Mouse (Mus musculus): Measurements from ENCODE around the gene Gm20425. TPM values are rescaled to one million over a fixed set of nuclear protein-coding genes. Genes with fewer than 3 reads are reported as not detected.

Gm20425 gene
- total RNA-seq (2018; cell fraction: chromatin; rRNA removed): 1 to 10 TPM in 2 of 26 experiments, not detected in 24; 1.6 to 2.8 TPM
- under 1 TPM in 4 of 26 experiments, not detected in 22; 0.24 to 0.51 (median 0.31) TPM for total RNA-seq (2018; cell fraction: cytosol; rRNA removed)
- total RNA-seq (2018; cell fraction: nucleus; rRNA removed): 1 to 10 TPM in 1 of 26 experiments, not detected in 25; 1.6 TPM
- polyA plus RNA-seq (2018): 57.4 TPM in 1 of 3 replicates, not detected in the others

DNA sequence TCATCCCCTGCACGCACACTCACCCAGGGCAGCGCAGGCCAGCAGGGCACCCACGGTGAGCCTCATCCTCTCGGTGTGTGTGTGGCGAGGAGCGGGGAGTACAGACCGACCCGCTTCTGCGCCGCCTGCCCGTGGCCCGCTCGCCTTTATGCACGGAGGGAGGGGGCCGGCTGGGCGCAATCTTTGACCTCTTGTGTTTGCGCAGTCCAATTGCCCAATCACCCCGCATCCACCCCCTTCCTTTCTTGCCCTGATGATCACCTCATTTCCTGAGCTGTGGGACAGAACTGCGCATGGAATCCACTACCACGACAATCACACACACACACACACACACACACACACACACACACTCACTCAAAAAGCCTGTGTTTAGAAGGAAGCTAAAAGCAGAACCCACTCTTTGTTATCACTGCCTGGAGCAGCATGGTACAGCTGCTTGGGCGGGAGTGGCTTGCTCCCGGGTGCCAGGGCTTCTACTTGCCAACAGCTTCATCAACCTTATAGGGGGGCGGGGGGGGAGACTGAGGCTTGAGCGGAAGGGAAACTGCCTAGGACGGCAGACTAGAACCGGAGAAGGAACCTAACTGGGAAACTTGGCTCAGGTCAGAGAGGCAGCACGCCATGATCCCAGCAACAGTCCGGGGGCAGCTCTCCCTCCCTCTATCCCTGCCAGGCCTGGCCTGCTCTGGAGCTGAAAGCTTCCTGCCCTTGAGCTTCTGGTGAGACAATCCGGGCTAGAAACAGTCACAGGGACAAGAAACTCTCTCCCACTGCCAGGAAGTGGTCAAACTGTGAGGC lies at the start of gene Gm20425, which contains the start of gene Trf:
Gene Gm20425 (minus strand): TSS at position 157 of the 801 bp plus-strand sequence.
Gene Trf (minus strand): TSS at position 294 of the 801 bp plus-strand sequence.
- H3K27ac ChIP-seq: peak within 1 kb of the TSS; percentile 96
- no peaks in the 10 kb centered on the region for H3K79me2 ChIP-seq (ENCODE audit: inconsistent target)
- H3K36me3 ChIP-seq (ENCODE audit: inconsistent target): peaks cover 30% of the 10 kb centered on the region; the same call in 1 of the 2 replicates
- WGBS (ENCODE audit: missing documents): 4% methylated on average over 27 of the region's 29 CpGs
- H3K4me3 ChIP-seq (ENCODE audit: inconsistent target): peak within 1 kb of the TSS; percentile 21

GRCm38 (mm10) chr9:103276876-103277275 lies 46.8 kb upstream of the Gm20425 start:
- Histone ChIP-seq H3K36me3 (ENCODE audit: inconsistent target) (no peaks in the 10 kb centered on the region), H3K4me3 (ENCODE audit: inconsistent target) (no peak overlapping the region), H3K79me2 (ENCODE audit: inconsistent target) (no peaks in the 10 kb centered on the region), H3K27ac (no peak overlapping the region)
- 94% methylated on average over 6 of the region's 6 CpGs for WGBS (ENCODE audit: missing documents)

DNA sequence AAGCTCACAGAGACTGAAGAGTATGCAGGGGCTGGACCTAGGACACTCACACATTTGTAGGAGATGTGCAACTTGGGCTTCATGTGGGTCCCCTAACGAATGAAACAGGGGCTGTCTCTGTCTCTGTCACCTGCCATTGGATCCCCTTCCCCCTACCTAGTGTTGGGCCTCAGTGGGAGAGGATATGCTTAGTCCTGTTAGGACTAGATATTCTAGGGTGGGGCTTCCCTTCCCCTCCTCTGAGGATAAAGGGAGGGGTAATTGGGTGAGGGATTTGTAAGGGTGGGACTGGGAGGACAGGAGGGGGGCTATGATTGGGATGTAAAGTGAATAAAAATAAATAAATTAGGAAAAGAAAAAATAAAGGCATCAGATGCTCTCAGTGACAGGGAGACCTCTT lies 45.6 kb upstream of the Gm20425 start:
- H3K27ac ChIP-seq: no peak overlapping the region
- no peaks in the 10 kb centered on the region for H3K79me2 ChIP-seq (ENCODE audit: inconsistent target)
- H3K4me3 ChIP-seq (ENCODE audit: inconsistent target): no peak overlapping the region
- WGBS (ENCODE audit: missing documents): 81% methylated on average over 1 of the region's 1 CpGs
- no peaks in the 10 kb centered on the region for H3K36me3 ChIP-seq (ENCODE audit: inconsistent target)

- Histone ChIP-seq H3K79me2 (ENCODE audit: inconsistent target) (no peaks in the 10 kb centered on the region), H3K27ac (no peak overlapping the region), H3K36me3 (ENCODE audit: inconsistent target) (no peaks in the 10 kb centered on the region), H3K4me3 (ENCODE audit: inconsistent target) (no peak overlapping the region)
- WGBS (ENCODE audit: missing documents): 77% methylated on average over 8 of the region's 8 CpGs
Observed at GRCm38 (mm10) chr9:103274819-103275218, 44.7 kb upstream of the Gm20425 start.

- H3K4me3 ChIP-seq (ENCODE audit: inconsistent target): no peak overlapping the region
- no peaks in the 10 kb centered on the region for H3K36me3 ChIP-seq (ENCODE audit: inconsistent target)
- no peak overlapping the region for H3K27ac ChIP-seq
- 80% methylated on average over 4 of the region's 4 CpGs for WGBS (ENCODE audit: missing documents)
- no peaks in the 10 kb centered on the region for H3K79me2 ChIP-seq (ENCODE audit: inconsistent target)
Observed at GRCm38 (mm10) chr9:103271104-103271503, 41.0 kb upstream of the Gm20425 start.

GRCm38 (mm10) chr9:103265778-103266177 lies 35.7 kb upstream of the Gm20425 start:
- Histone ChIP-seq H3K36me3 (ENCODE audit: inconsistent target) (no peaks in the 10 kb centered on the region), H3K27ac (no peak overlapping the region), H3K79me2 (ENCODE audit: inconsistent target) (no peaks in the 10 kb centered on the region), H3K4me3 (ENCODE audit: inconsistent target) (no peak overlapping the region)
- WGBS (ENCODE audit: missing documents): 91% methylated on average over 3 of the region's 4 CpGs

DNA sequence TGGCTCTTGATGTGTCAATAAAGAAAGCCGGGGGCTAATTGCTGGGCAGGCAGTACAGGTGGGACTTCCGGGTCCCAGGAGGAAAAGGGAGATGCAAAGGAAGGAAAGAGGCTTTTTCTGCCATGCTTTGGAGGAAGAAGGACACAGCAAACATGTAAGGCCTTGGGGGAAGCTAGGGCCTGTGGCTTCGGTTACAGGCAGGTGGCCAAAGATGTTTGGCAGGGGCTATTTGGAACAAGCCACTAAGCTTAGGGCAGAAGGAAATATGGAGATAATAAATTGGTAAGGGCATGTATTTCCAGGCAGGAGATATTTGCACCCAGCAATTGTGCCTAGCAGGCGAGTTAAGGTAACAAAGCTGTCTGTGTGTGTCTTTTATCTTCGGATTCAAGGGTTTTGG lies 22.8 kb upstream of the Gm20425 start:
- 90% methylated on average over 5 of the region's 5 CpGs for WGBS (ENCODE audit: missing documents)
- Histone ChIP-seq H3K4me3 (ENCODE audit: inconsistent target) (no peak overlapping the region), H3K27ac (no peak overlapping the region), H3K36me3 (ENCODE audit: inconsistent target) (no peaks in the 10 kb centered on the region), H3K79me2 (ENCODE audit: inconsistent target) (no peaks in the 10 kb centered on the region)

DNA sequence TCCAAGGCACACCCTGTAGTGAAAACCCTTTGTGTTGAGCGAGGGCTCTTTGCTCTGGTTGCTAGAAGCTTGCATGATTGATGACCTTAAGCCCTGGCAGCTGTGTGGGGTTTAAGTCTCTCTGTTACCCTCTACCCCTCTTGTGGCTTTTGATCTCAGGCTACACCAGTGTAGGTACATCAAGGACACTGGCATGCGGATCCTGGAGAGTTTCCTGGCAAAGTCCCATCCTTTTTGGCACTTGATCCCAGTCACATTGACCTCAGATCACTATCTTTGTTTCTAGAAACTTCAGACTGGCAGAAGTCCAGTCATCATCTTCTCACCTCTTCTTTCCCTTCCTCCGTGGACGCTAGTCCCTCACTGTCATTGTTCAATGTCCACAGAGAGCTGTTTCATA lies 18.5 kb upstream of the Gm20425 start:
- Histone ChIP-seq H3K27ac (no peak overlapping the region), H3K4me3 (ENCODE audit: inconsistent target) (no peak overlapping the region), H3K79me2 (ENCODE audit: inconsistent target) (no peaks in the 10 kb centered on the region), H3K36me3 (ENCODE audit: inconsistent target) (no peaks in the 10 kb centered on the region)
- 68% methylated on average over 4 of the region's 4 CpGs for WGBS (ENCODE audit: missing documents)

DNA sequence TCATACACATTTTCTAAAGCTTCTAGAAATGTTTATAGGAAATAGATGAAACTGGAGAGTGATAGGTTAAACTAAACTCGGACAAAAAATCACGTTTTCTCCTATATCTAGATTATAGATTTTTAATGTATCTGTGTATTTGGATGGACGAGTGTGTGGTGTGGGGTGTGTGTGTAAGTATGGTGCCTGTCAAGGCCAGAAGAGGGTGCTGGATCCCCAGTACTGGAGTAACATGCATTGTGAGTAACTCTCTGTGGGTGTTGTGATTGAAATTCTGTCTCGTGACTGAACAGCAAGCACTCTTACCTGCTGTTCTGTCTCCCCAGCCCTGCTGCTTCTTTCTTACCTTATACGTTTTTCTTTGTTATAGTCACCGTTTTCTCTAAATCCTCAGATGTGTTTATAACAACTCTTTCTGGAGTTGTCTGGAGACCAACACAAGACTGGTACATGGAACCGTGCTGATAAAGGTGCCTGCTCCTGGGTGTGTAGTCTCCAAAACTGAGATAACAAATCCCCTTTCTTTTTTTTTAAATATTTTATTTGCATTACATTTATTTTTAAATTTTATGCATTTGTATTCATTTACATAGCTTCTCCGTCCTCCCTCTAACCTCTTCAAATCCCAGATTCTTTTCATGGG lies 16.5 kb upstream of the Gm20425 start:
- Histone ChIP-seq H3K79me2 (ENCODE audit: inconsistent target) (no peaks in the 10 kb centered on the region), H3K36me3 (ENCODE audit: inconsistent target) (no peaks in the 10 kb centered on the region), H3K4me3 (ENCODE audit: inconsistent target) (no peak overlapping the region), H3K27ac (no peak overlapping the region)
- 90% methylated on average over 8 of the region's 8 CpGs for WGBS (ENCODE audit: missing documents)

- Histone ChIP-seq H3K79me2 (ENCODE audit: inconsistent target) (no peaks in the 10 kb centered on the region), H3K36me3 (ENCODE audit: inconsistent target) (no peaks in the 10 kb centered on the region), H3K27ac (no peak overlapping the region), H3K4me3 (ENCODE audit: inconsistent target) (no peak overlapping the region)
- WGBS (ENCODE audit: missing documents): 98% methylated on average over 4 of the region's 4 CpGs
Observed at GRCm38 (mm10) chr9:103243640-103244039, 13.5 kb upstream of the Gm20425 start.

- Histone ChIP-seq H3K36me3 (ENCODE audit: inconsistent target) (no peaks in the 10 kb centered on the region), H3K79me2 (ENCODE audit: inconsistent target) (no peaks in the 10 kb centered on the region), H3K4me3 (ENCODE audit: inconsistent target) (no peak overlapping the region), H3K27ac (no peak overlapping the region)
- 93% methylated on average over 2 of the region's 2 CpGs for WGBS (ENCODE audit: missing documents)
Observed at GRCm38 (mm10) chr9:103241206-103241605, 11.1 kb upstream of the Gm20425 start.

- Histone ChIP-seq H3K4me3 (ENCODE audit: inconsistent target) (no peak overlapping the region), H3K79me2 (ENCODE audit: inconsistent target) (no peaks in the 10 kb centered on the region), H3K36me3 (ENCODE audit: inconsistent target) (no peaks in the 10 kb centered on the region), H3K27ac (no peak overlapping the region)
- WGBS (ENCODE audit: missing documents): 93% methylated on average over 6 of the region's 6 CpGs
Observed at GRCm38 (mm10) chr9:103239471-103239870, 9.4 kb upstream of the Gm20425 start.

DNA sequence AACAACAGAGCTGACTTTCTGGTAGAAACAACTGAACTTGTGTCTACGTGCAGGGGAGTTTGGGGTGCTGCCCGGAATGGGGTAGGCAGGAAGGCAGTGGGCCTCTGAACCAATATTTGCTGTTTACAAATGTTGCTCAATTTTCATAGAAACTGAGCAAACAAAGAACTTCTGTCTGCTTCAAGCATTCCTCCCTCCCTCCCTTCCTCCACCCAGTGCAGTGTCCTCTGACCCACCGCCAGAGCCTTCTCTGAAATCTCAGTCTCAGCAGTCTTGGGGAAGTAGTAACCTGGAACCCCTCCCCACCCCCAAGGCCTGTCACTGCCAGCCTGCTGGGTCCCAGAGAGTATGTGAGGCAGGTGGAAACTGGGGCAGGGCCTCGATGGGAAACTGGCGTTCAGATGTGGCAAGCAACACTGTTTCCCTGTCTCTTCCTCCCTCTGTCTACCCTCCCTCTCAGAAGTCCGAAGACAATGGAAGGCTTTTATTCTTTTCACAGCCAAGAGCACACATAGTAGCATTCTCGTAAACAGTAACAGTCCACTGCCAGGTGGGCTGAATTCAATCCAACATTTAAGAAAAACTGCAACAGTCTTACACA lies 4.6 kb upstream of the Gm20425 start:
- Histone ChIP-seq H3K27ac (no peak overlapping the region), H3K36me3 (ENCODE audit: inconsistent target) (no peaks in the 10 kb centered on the region), H3K79me2 (ENCODE audit: inconsistent target) (no peaks in the 10 kb centered on the region), H3K4me3 (ENCODE audit: inconsistent target) (no peak overlapping the region)
- 65% methylated on average over 7 of the region's 7 CpGs for WGBS (ENCODE audit: missing documents)

- Histone ChIP-seq H3K27ac (no peak overlapping the region), H3K79me2 (ENCODE audit: inconsistent target) (no peaks in the 10 kb centered on the region), H3K36me3 (ENCODE audit: inconsistent target) (no peaks in the 10 kb centered on the region), H3K4me3 (ENCODE audit: inconsistent target) (no peak overlapping the region)
- WGBS (ENCODE audit: missing documents): 53% methylated on average over 7 of the region's 7 CpGs
Observed at GRCm38 (mm10) chr9:103234059-103234458, 4.0 kb upstream of the Gm20425 start.
